Mouse (Mus musculus): ENCODE data around the gene Plekhf1. TPM values are rescaled to one million over a fixed set of nuclear protein-coding genes. Genes with fewer than 3 reads are reported as not detected.

The Plekhf1 gene
- polyA plus RNA-seq, 1 experiment from 2014 or later: 5.1 TPM

DNA sequence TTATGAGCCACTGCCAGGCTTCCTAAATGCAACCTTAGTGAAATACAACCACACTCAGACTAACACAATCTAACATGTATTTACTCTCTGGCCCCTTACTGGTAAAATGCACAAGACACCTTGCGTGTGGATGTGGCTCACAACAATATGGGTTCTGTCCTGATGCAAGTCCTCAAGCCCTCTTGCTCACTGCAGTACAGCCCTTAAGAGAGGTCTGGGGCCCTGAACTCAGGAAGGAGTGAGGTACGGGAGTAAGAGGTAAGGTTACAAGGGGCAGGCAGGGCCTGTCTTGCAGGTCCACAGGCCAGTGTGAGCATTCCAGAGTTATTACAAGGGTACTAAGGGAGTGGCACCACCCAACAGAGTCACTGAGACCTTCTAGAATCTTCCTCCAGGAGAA is 1.6 kb downstream of the Plekhf1 start:
- H3K4me3 ChIP-seq (ENCODE audit: low read depth, low read length): peak overlapping the region; percentile 51; the same call in 1 of the 2 replicates
- 0 out of 2 replicates have a peak, but pooled peaks cover 5% of the 10 kb centered on the region for H3K27me3 ChIP-seq (replicated peaks; ENCODE audit: control insufficient read depth, insufficient read depth, low read length)
- no peaks in the 10 kb centered on the region for H3K36me3 ChIP-seq (ENCODE audit: control insufficient read depth, insufficient read depth, low read length)
- WGBS: 80% methylated on average over 2 of the region's 2 CpGs
- no peak for DNase-seq (ENCODE audit: low spot score)
- no peak for ATAC-seq (ENCODE audit: low read depth)
- H3K9ac ChIP-seq (ENCODE audit: low read depth, low read length): no peak overlapping the region
- no peak overlapping the region for H3K27ac ChIP-seq (replicated peaks; ENCODE audit: low read depth, low read length)
- peaks cover 14% of the 10 kb centered on the region for H3K4me1 ChIP-seq (ENCODE audit: control insufficient read depth, insufficient read depth, low read length)
- peak overlapping the region; percentile 59 for H3K4me2 ChIP-seq (ENCODE audit: low read depth, low read length)
- no peaks in the 10 kb centered on the region for H3K9me3 ChIP-seq (ENCODE audit: control insufficient read depth, low read length)

DNA sequence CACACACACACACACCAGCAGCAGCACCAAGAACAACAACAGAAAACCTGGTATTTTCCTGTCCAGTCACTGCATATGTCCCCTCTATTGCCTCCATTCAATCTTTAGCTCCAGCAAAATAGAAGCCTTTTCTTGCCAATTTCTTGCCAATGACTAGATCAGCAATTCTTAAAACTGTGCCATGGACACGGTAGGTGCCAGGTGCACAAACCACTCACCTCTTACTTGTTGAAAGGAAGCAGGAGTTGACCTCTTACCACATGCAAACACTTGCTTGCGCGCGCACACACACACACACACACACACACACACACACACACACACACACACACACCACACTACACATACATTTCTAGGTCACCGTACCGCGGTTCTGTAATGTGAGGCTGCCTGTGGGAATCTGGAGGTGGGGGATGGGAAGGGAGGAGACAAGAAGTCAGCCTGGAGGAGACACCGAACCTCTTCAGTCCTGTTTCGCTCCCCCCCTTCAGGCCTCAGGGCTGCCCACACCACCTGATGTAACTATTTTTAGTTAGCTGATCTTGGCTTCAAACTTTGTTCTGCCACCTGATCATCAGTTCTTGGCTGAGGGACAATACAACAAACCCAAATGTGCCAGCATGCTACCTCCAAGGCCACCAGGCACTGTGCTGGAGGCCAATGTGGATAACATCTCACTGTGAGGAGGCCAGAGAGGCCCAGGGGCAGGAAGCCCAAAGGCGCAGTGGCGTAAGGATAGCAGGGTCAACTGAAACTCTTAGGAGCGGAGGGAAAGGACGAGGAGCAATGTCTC is 3.0 kb downstream of the Plekhf1 start:
- no peak overlapping the region for H3K27ac ChIP-seq (replicated peaks; ENCODE audit: low read depth, low read length)
- DNase-seq (ENCODE audit: low spot score) (peak; percentile 6), ATAC-seq (ENCODE audit: low read depth) (no peak)
- no peaks in the 10 kb centered on the region for H3K9me3 ChIP-seq (ENCODE audit: control insufficient read depth, low read length)
- no peak overlapping the region for H3K9ac ChIP-seq (ENCODE audit: low read depth, low read length)
- no peak overlapping the region for H3K4me3 ChIP-seq (ENCODE audit: low read depth, low read length)
- 0 out of 2 replicates have a peak, but pooled peaks cover 4% of the 10 kb centered on the region for H3K36me3 ChIP-seq (ENCODE audit: control insufficient read depth, insufficient read depth, low read length)
- H3K27me3 ChIP-seq (replicated peaks; ENCODE audit: control insufficient read depth, insufficient read depth, low read length): 0 out of 2 replicates have a peak, but pooled peaks cover 5% of the 10 kb centered on the region
- WGBS: 77% methylated on average over 13 of the region's 13 CpGs
- peaks cover 14% of the 10 kb centered on the region for H3K4me1 ChIP-seq (ENCODE audit: control insufficient read depth, insufficient read depth, low read length)
- H3K4me2 ChIP-seq (ENCODE audit: low read depth, low read length): no peak overlapping the region

DNA sequence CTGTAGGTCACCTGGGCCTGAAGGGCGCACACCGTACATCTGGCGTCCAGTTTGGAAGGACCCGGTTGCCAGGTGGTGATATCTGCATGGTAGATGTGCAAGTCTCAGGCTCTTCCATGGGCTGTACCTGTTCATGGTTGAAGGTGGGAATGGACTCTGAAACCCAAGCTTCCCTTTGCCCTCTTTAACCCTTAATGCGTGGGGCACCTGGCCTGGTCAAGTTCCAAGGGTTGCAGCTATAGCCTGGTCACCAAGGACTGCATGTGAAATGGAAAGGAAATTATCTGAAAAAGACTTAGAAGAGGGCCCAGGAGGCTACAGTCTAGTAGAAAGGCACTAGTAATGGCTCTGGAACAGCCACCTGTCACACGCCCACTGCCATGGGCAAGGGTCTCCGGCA is 7.0 kb downstream of the Plekhf1 start:
- Histone ChIP-seq H3K4me1 (ENCODE audit: control insufficient read depth, insufficient read depth, low read length) (peaks cover 3% of the 10 kb centered on the region; the same call in 1 of the 2 replicates), H3K27ac (replicated peaks; ENCODE audit: low read depth, low read length) (no peak overlapping the region), H3K4me2 (ENCODE audit: low read depth, low read length) (no peak overlapping the region), H3K9me3 (ENCODE audit: control insufficient read depth, low read length) (no peaks in the 10 kb centered on the region), H3K36me3 (ENCODE audit: control insufficient read depth, insufficient read depth, low read length) (0 out of 2 replicates have a peak, but pooled peaks cover 4% of the 10 kb centered on the region), H3K27me3 (replicated peaks; ENCODE audit: control insufficient read depth, insufficient read depth, low read length) (no peaks in the 10 kb centered on the region), H3K9ac (ENCODE audit: low read depth, low read length) (no peak overlapping the region), H3K4me3 (ENCODE audit: low read depth, low read length) (no peak overlapping the region)
- DNase-seq (ENCODE audit: low spot score) (no peak), ATAC-seq (ENCODE audit: low read depth) (no peak)
- 93% methylated on average over 7 of the region's 7 CpGs for WGBS

DNA sequence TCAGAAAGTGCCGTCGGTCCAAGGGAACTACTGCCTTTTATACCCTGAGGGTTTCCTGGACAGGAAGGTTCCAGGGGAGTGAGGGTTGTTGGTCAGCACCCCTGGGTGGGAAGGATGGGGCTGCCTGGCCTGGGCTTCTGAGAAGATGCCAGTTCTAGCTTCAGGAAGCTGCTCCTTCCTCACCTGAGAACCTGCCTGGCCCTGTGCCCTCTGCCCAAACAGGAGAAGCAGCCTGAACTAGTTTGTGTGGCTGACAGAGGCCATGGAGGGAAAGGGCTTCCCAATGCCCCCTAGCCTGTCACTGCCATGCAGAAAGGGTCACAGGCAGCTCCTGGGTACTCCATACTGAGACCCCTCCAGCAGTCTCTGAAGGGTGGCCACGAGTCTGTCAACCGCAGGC is 8.3 kb downstream of the Plekhf1 start:
- Histone ChIP-seq H3K4me3 (ENCODE audit: low read depth, low read length) (no peak overlapping the region), H3K4me1 (ENCODE audit: control insufficient read depth, insufficient read depth, low read length) (no peaks in the 10 kb centered on the region), H3K9ac (ENCODE audit: low read depth, low read length) (no peak overlapping the region), H3K9me3 (ENCODE audit: control insufficient read depth, low read length) (no peaks in the 10 kb centered on the region), H3K27me3 (replicated peaks; ENCODE audit: control insufficient read depth, insufficient read depth, low read length) (no peaks in the 10 kb centered on the region), H3K4me2 (ENCODE audit: low read depth, low read length) (no peak overlapping the region), H3K36me3 (ENCODE audit: control insufficient read depth, insufficient read depth, low read length) (0 out of 2 replicates have a peak, but pooled peaks cover 4% of the 10 kb centered on the region), H3K27ac (replicated peaks; ENCODE audit: low read depth, low read length) (no peak overlapping the region)
- DNase-seq (ENCODE audit: low spot score) (no peak), ATAC-seq (ENCODE audit: low read depth) (no peak)
- WGBS: 85% methylated on average over 4 of the region's 4 CpGs

DNA sequence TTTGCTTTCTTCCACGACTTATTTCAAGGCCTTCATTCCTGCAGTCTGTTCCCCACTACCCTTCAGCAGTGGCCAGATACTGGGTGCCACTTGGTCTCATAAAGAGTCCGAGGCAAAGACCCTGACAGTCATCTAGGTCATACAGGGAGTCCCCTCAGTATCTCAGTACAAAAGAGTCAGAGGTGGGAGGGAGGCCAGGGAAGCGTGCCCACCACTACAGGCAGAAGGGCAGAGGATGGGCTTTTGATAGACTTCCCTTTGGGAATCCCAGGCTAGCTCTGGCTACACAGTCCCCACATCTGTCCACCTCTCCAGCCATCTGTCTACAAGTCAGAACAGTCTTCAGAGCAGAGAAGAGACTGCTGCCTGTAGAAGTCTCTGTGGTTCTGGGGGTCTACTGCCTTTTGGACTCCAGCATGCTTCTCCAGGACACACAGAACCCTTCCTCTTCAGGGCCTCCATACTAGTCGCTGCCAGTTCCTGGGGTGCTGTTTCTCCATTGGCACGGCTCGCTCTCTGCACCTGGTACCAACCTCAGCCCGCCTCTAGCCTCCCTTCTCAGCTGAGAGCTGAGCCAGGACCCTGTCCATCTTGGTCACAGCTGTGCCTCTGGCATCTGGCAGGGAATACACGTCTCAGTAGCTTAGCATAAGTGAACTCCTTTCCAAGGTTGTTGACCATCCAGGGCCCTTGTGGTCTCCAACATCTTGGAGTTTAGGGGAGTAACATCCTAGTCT is 9.0 kb downstream of the Plekhf1 start:
- Histone ChIP-seq H3K4me3 (ENCODE audit: low read depth, low read length) (no peak overlapping the region), H3K4me1 (ENCODE audit: control insufficient read depth, insufficient read depth, low read length) (no peaks in the 10 kb centered on the region), H3K36me3 (ENCODE audit: control insufficient read depth, insufficient read depth, low read length) (0 out of 2 replicates have a peak, but pooled peaks cover 4% of the 10 kb centered on the region), H3K9ac (ENCODE audit: low read depth, low read length) (no peak overlapping the region), H3K27ac (replicated peaks; ENCODE audit: low read depth, low read length) (no peak overlapping the region), H3K9me3 (ENCODE audit: control insufficient read depth, low read length) (no peaks in the 10 kb centered on the region), H3K4me2 (ENCODE audit: low read depth, low read length) (no peak overlapping the region), H3K27me3 (replicated peaks; ENCODE audit: control insufficient read depth, insufficient read depth, low read length) (no peaks in the 10 kb centered on the region)
- 67% methylated on average over 8 of the region's 8 CpGs for WGBS
- DNase-seq (ENCODE audit: low spot score) (no peak), ATAC-seq (ENCODE audit: low read depth) (no peak)

DNA sequence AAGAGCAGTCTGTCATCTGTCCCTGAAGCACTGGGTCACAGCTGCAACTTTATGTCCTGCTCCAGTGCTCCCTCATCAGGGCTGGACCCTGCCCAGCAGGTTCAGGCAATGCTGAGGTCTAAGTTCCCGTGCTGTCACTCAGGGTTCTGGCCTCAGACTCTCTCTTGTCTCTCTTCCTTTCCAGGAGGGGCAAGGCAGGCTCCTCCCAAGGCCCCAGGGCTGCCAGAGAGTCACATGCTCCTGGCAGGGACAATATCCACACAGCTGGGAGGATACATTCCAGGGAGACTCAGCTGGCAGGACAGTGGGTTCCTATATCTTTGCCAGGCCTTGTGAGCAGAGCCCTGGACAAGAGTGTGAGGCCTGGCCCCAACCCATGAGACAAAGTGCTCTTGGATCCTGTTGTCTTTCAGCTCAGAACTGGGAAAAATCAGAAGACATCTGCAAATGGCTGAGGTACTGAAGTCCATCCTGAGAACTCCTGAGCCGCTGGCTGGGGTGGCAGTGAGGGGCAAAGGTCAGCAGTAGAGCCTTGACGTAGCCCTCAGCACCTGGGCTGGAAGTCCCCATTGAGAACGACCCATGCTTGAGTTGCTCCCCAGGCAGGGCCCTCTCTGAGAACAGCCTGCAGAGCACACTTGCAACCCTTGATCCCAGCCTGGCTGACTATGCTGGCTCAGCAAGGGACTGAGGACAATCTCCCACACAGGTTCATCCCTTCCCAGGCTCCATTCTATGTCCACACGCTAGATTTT is 10.2 kb downstream of the Plekhf1 start:
- WGBS: 46% methylated on average over 4 of the region's 5 CpGs
- Histone ChIP-seq H3K9me3 (ENCODE audit: control insufficient read depth, low read length) (no peaks in the 10 kb centered on the region), H3K36me3 (ENCODE audit: control insufficient read depth, insufficient read depth, low read length) (0 out of 2 replicates have a peak, but pooled peaks cover 4% of the 10 kb centered on the region), H3K4me1 (ENCODE audit: control insufficient read depth, insufficient read depth, low read length) (no peaks in the 10 kb centered on the region), H3K27ac (replicated peaks; ENCODE audit: low read depth, low read length) (no peak overlapping the region), H3K4me2 (ENCODE audit: low read depth, low read length) (no peak overlapping the region), H3K27me3 (replicated peaks; ENCODE audit: control insufficient read depth, insufficient read depth, low read length) (no peaks in the 10 kb centered on the region), H3K4me3 (ENCODE audit: low read depth, low read length) (no peak overlapping the region), H3K9ac (ENCODE audit: low read depth, low read length) (no peak overlapping the region)
- ATAC-seq (ENCODE audit: low read depth) (no peak), DNase-seq (ENCODE audit: low spot score) (peak; percentile 18)

DNA sequence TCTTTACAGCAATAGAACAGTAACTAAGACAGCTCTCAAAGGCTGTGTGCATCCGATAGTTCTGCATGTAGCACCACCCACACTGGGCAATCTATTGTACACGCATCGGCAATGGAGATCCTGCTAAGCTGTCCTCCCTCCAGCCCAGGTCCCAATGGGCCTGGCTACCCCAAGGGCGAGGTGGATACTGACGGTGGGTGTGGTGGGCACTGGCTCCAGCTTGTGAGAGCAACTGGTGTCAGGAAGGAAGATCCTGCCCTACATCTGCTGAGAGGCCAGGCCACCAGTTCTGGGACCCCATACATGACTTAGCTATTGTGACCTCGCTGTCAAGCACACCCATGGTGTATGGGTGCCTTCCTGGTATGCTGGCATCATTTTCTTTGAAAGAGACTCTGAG is 12.1 kb downstream of the Plekhf1 start:
- H3K4me3 ChIP-seq (ENCODE audit: low read depth, low read length): no peak overlapping the region
- DNase-seq (ENCODE audit: low spot score): no peak
- no peak overlapping the region for H3K9ac ChIP-seq (ENCODE audit: low read depth, low read length)
- H3K9me3 ChIP-seq (ENCODE audit: control insufficient read depth, low read length): no peaks in the 10 kb centered on the region
- H3K4me1 ChIP-seq (ENCODE audit: control insufficient read depth, insufficient read depth, low read length): no peaks in the 10 kb centered on the region
- H3K27ac ChIP-seq (replicated peaks; ENCODE audit: low read depth, low read length): no peak overlapping the region
- no peak overlapping the region for H3K4me2 ChIP-seq (ENCODE audit: low read depth, low read length)
- H3K36me3 ChIP-seq (ENCODE audit: control insufficient read depth, insufficient read depth, low read length): 0 out of 2 replicates have a peak, but pooled peaks cover 4% of the 10 kb centered on the region
- ATAC-seq (ENCODE audit: low read depth): no peak
- 84% methylated on average over 6 of the region's 6 CpGs for WGBS
- no peaks in the 10 kb centered on the region for H3K27me3 ChIP-seq (replicated peaks; ENCODE audit: control insufficient read depth, insufficient read depth, low read length)

DNA sequence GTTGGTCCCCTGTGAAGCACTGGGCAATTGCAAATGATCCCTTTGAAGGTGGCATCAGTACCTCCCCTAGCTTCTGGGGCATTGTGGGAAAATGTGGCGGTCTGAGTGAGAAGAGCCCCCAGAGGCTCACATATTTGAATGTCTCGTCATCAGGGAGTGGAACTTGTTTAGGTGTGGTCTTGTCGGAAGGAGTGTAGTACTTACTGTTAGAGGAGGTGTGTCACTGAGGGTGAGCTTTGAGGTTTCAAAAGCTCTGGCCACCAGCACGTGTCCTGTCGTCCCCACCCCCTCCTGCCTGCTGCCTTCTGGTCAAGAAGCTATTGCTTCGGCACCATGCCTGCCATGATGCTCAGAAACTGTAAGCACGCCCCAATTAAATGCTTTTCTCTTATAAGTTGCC is 12.5 kb downstream of the Plekhf1 start:
- no peak overlapping the region for H3K4me2 ChIP-seq (ENCODE audit: low read depth, low read length)
- H3K36me3 ChIP-seq (ENCODE audit: control insufficient read depth, insufficient read depth, low read length): 0 out of 2 replicates have a peak, but pooled peaks cover 4% of the 10 kb centered on the region
- no peaks in the 10 kb centered on the region for H3K4me1 ChIP-seq (ENCODE audit: control insufficient read depth, insufficient read depth, low read length)
- H3K9me3 ChIP-seq (ENCODE audit: control insufficient read depth, low read length): no peaks in the 10 kb centered on the region
- WGBS: 76% methylated on average over 7 of the region's 7 CpGs
- no peak overlapping the region for H3K9ac ChIP-seq (ENCODE audit: low read depth, low read length)
- no peaks in the 10 kb centered on the region for H3K27me3 ChIP-seq (replicated peaks; ENCODE audit: control insufficient read depth, insufficient read depth, low read length)
- DNase-seq (ENCODE audit: low spot score) (no peak), ATAC-seq (ENCODE audit: low read depth) (no peak)
- H3K27ac ChIP-seq (replicated peaks; ENCODE audit: low read depth, low read length): no peak overlapping the region
- no peak overlapping the region for H3K4me3 ChIP-seq (ENCODE audit: low read depth, low read length)

Data from embryonic facial prominence, embryonic 14.5 days (tissue).